Comparison of ENCODE assay signal across 16 mouse cellular contexts in the genomic region with DNA sequence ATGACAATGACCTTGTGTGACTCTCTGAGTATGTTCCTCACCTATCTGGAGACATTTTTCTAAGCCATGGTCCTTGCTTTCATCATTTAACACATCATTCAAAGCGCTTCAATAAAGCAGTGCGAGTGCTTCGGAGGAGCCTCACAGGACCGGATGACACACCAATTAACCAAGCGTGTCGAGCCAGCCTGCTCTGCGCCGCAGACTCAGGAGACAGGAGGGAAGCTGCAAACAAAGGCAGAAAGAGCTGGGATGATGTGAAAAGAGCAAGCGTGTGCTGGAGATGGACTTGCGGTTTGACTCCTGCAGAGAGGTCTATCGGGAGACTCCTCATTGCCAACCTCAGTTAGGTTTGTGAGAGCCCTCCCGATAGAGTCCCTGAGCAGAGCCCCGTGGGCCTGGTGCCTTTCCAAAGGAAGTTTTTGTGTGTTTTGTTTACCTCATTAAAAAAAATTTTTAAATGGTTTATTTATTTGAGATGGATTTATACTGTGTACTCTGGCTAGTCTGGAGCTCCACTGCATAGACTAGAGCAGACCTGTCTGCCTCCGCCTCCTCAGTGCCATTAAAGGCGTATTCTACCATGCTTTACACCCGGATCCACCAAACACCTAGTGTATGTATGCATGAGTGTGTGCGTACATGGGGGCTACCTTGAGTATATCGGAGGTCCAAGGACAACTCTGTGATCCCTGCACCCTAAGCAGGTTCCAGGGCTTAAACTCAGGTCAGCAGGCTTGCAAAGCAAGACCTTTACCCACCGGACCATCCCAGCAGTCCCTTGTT.
DNase-seq lines count a peak whose midpoint lies in the region; ATAC-seq and TF ChIP-seq lines count a peak whose summit lies in the region.
"Had no signal": no experiment of that assay in that cellular context is flagged by ENCODE, and none has a peak within 500 bp of the region (broad histone marks: within the 10 kb centered on the region; RNA-seq: fewer than 3 reads in every experiment).

No protein-coding gene starts in this region.

- H3K36me3 ChIP-seq in kidney, postnatal 0 days (ENCODE audit: insufficient read depth, low read length): 0 out of 2 replicates have a peak, but pooled peaks cover 9% of the 10 kb centered on the region
- no peaks in the 10 kb centered on the region for H3K36me3 ChIP-seq in hindbrain, embryonic 16.5 days (ENCODE audit: control insufficient read depth, insufficient read depth, low read length)
- no peaks in the 10 kb centered on the region for H3K36me3 ChIP-seq in neural tube, embryonic 14.5 days (ENCODE audit: control insufficient read depth, insufficient read depth, low read length)

- H3K4me3 ChIP-seq in kidney, postnatal 0 days (replicated peaks; ENCODE audit: low read depth, low read length): no peak overlapping the region
- no peak overlapping the region for H3K4me3 ChIP-seq in hindbrain, embryonic 16.5 days (ENCODE audit: low read length)
- no peak overlapping the region for H3K4me3 ChIP-seq in neural tube, embryonic 14.5 days (ENCODE audit: low read depth, low read length)
- H3K4me3 ChIP-seq: erythroblast, embryonic 14.5 days; limb, embryonic 12.5 days had no signal

- H3K4me1 ChIP-seq in kidney, postnatal 0 days (replicated peaks; ENCODE audit: insufficient read depth, low read length): no peaks in the 10 kb centered on the region
- peaks cover 5% of the 10 kb centered on the region for H3K4me1 ChIP-seq in hindbrain, embryonic 16.5 days (ENCODE audit: control insufficient read depth, insufficient read depth, low read depth, low read length)
- peaks cover 6% of the 10 kb centered on the region for H3K4me1 ChIP-seq in neural tube, embryonic 14.5 days (ENCODE audit: control insufficient read depth, insufficient read depth, low read length)
- H3K4me1 ChIP-seq: limb, embryonic 12.5 days had no signal

- DNase-seq in kidney, postnatal 0 days (ENCODE audit: low spot score): peak; percentile 35
- no peak for DNase-seq in kidney, adult 9 months
- DNase-seq in embryo, embryonic 11 days: peak; percentile 62
- DNase-seq in liver: no peak
- no peak for DNase-seq in adrenal gland, postnatal 14 days
- DNase-seq: cerebellum, postnatal 36 days; heart, postnatal 4 days; kidney, adult 8-10 months; layer of hippocampus, adult 9-11 months; liver, postnatal 0 days; right cerebral cortex, postnatal 25 days; thymus, postnatal 25 days had no signal

- ATAC-seq in kidney, postnatal 0 days (replicated peaks; ENCODE audit: low FRiP score, low read depth): no peak
- ATAC-seq in hindbrain, embryonic 16.5 days: peak; percentile 40; the same call in 1 of the 2 replicates
- ATAC-seq in neural tube, embryonic 14.5 days (ENCODE audit: low read depth): no peak
- ATAC-seq: liver, postnatal 0 days had no signal

- H3K27ac ChIP-seq in kidney, postnatal 0 days: no peak overlapping the region
- H3K27ac ChIP-seq in hindbrain, embryonic 16.5 days (ENCODE audit: low read depth, low read length): no peak overlapping the region
- H3K27ac ChIP-seq in neural tube, embryonic 14.5 days (ENCODE audit: low read depth, low read length): peak overlapping the region; percentile 57
- H3K27ac ChIP-seq: limb, embryonic 12.5 days had no signal

- H3K4me2 ChIP-seq in kidney, postnatal 0 days (ENCODE audit: low read length): no peak overlapping the region
- H3K4me2 ChIP-seq in hindbrain, embryonic 16.5 days (ENCODE audit: low read length): peak overlapping the region; percentile 30
- H3K4me2 ChIP-seq in neural tube, embryonic 14.5 days (ENCODE audit: low read depth, low read length): no peak overlapping the region
- H3K4me2 ChIP-seq: limb, embryonic 12.5 days had no signal

- no peaks in the 10 kb centered on the region for H3K27me3 ChIP-seq in kidney, postnatal 0 days (ENCODE audit: insufficient read depth, low read length)
- no peaks in the 10 kb centered on the region for H3K27me3 ChIP-seq in hindbrain, embryonic 16.5 days (replicated peaks; ENCODE audit: control insufficient read depth, insufficient read depth, low read length)
- H3K27me3 ChIP-seq in neural tube, embryonic 14.5 days (ENCODE audit: control insufficient read depth, insufficient read depth, low read length): no peaks in the 10 kb centered on the region
- H3K27me3 ChIP-seq: limb, embryonic 12.5 days had no signal

- H3K9me3 ChIP-seq in kidney, postnatal 0 days (replicated peaks; ENCODE audit: low read length): no peaks in the 10 kb centered on the region
- H3K9me3 ChIP-seq in hindbrain, embryonic 16.5 days (ENCODE audit: control insufficient read depth, low read length): no peaks in the 10 kb centered on the region
- no peaks in the 10 kb centered on the region for H3K9me3 ChIP-seq in neural tube, embryonic 14.5 days (ENCODE audit: control insufficient read depth, low read length)
- H3K9me3 ChIP-seq: limb, embryonic 12.5 days had no signal

- H3K9ac ChIP-seq in kidney, postnatal 0 days (ENCODE audit: low read depth, low read length): no peak overlapping the region
- H3K9ac ChIP-seq in hindbrain, embryonic 16.5 days (ENCODE audit: low read depth, low read length): peak overlapping the region; percentile 42; the same call in 1 of the 2 replicates
- H3K9ac ChIP-seq in neural tube, embryonic 14.5 days (replicated peaks; ENCODE audit: low read depth, low read length): 0 out of 2 replicates have a peak overlapping the region, but pooled peaks have one; percentile 7
- H3K9ac ChIP-seq: limb, embryonic 12.5 days; liver, postnatal 0 days had no signal

- 62% methylated on average over 19 of the region's 19 CpGs for WGBS in kidney, postnatal 0 days
- WGBS in hindbrain, embryonic 16.5 days: 44% methylated on average over 19 of the region's 19 CpGs
- 50% methylated on average over 19 of the region's 19 CpGs for WGBS in neural tube, embryonic 14.5 days

- TF ChIP-seq CTCF in kidney, postnatal 0 days (IDR thresholded peaks at IDR 0.05; ENCODE audit: low read depth): no peak

Comparison
In these comparisons a context has a peak if more than half of its experiments do, and no peak if none do; other contexts are left out.
1. DNase-seq: peak in kidney, postnatal 0 days (single experiment) and embryo, embryonic 11 days (single experiment); none in kidney, adult 9 months (single experiment), liver (single experiment) and adrenal gland, postnatal 14 days (single experiment).